Mouse (Mus musculus): ENCODE measurements around the gene Pter. TPM values are rescaled to one million over a fixed set of nuclear protein-coding genes. Genes with fewer than 3 reads are reported as not detected.

Gene Pter
- total RNA-seq, 1 experiment, result 3.9 TPM

DNA sequence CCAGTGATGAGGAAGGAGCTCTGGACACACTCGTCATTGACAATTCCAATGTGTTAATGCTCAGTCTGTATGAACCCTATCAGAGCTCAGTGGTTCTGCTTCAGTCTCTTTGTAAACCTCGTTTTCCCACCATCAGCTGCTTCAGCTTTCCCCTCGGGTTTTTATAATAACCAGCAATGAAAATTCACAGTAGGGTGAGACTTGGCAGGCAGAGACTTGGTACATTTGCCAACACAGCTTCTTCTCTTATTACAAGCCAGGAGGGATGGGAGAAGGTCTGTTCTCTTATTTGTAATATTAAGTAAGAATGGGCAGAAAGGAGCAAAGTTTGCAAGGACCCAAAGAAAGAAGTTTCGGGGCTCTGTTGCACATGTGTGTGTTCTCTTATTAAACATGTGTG, 54.9 kb downstream of the Pter start:
- DNase-seq (ENCODE audit: low read depth, low spot score), result no peak
- H3K36me3 ChIP-seq (ENCODE audit: control insufficient read depth, insufficient read depth, low read length, poor library complexity, severe bottlenecking), result no peaks in the 10 kb centered on the region
- no peak overlapping the region for H3K27ac ChIP-seq (ENCODE audit: insufficient read depth, low read depth, low read length, poor library complexity, severe bottlenecking)
- H3K9ac ChIP-seq (ENCODE audit: insufficient read depth, low read depth, low read length, poor library complexity, severe bottlenecking), result no peak overlapping the region
- H3K9me3 ChIP-seq (ENCODE audit: control insufficient read depth, insufficient read depth, low read depth, low read length), result no peaks in the 10 kb centered on the region
- H3K4me1 ChIP-seq (ENCODE audit: control insufficient read depth in 2 of 2, insufficient read depth in 2 of 2, low read length in 2 of 2, poor library complexity in 1 of 2), result no peaks in the 10 kb centered on the region
- in situ Hi-C loops (cut with MboI; ENCODE audit: low sequenced_read_pairs in 2 of 2, unreplicated experiment in 2 of 2), result no loop called here
- TF ChIP-seq ZC3H11A (IDR thresholded peaks at IDR 0.05; ENCODE audit: borderline replicate concordance, low read depth, low read length), result no peak
- no peak for TF ChIP-seq HCFC1 (IDR thresholded peaks at IDR 0.05; ENCODE audit: borderline replicate concordance, insufficient read depth, low read length)
- no peak for TF ChIP-seq MAFK (IDR thresholded peaks at IDR 0.05; ENCODE audit: insufficient read depth, low read depth, low read length)
- TF ChIP-seq CHD2 (IDR thresholded peaks at IDR 0.05; ENCODE audit: low read depth, low read length), result no peak
- TF ChIP-seq ZNF384 (IDR thresholded peaks at IDR 0.05; ENCODE audit: low read depth, low read length), result no peak
- H3K4me3 ChIP-seq (ENCODE audit: insufficient read depth in 1 of 2, low read depth in 1 of 2, low read length in 2 of 2, poor library complexity in 1 of 2, severe bottlenecking in 1 of 2), result no peak overlapping the region

DNA sequence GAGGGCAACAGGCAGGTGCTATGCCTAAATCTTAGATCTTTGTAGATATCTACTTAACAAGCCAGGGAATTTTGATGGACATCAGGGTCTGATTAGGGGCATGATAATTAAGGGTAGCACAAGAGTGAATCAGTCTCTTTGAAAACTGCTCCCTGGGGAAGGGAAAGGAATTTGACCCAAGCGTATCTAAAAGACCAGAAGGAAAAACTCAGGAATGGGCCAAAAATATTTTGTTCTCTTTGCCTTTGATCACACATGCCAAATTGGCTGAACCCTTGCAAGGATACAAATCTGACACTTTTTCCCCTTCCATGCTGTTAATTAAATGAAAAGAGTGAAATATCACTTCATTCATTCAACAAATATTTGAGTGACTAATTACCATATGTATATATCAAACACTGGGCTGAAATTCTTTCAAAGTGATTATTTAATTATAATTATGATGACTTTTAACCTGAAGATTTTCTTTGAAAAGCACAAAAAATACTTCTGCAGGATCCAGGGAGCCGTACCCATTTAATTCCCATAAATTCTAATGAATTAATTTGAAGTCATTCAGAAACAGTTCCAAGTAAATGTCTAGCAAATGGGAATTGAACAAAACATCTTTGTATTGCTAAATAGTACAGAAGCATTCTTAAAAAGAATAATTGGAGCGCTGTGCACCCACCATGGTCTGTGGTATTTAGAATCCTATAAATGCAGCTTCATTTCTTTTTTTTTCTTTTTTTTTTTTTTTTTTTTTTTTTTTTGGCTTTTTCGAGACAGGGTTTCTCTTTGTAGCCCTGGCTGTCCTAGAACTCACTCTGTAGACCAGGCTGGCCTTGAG, 61.3 kb downstream of the Pter start:
- DNase-seq (ENCODE audit: low read depth, low spot score), result no peak
- Histone ChIP-seq H3K36me3 (ENCODE audit: control insufficient read depth, insufficient read depth, low read length, poor library complexity, severe bottlenecking) (no peaks in the 10 kb centered on the region), H3K4me1 (ENCODE audit: control insufficient read depth in 2 of 2, insufficient read depth in 2 of 2, low read length in 2 of 2, poor library complexity in 1 of 2) (no peaks in the 10 kb centered on the region), H3K27ac (ENCODE audit: insufficient read depth, low read depth, low read length, poor library complexity, severe bottlenecking) (no peak overlapping the region), H3K9me3 (ENCODE audit: control insufficient read depth, insufficient read depth, low read depth, low read length) (no peaks in the 10 kb centered on the region), H3K4me3 (ENCODE audit: insufficient read depth in 1 of 2, low read depth in 1 of 2, low read length in 2 of 2, poor library complexity in 1 of 2, severe bottlenecking in 1 of 2) (no peak overlapping the region), H3K9ac (ENCODE audit: insufficient read depth, low read depth, low read length, poor library complexity, severe bottlenecking) (no peak overlapping the region)
- in situ Hi-C loops (cut with MboI; ENCODE audit: low sequenced_read_pairs in 2 of 2, unreplicated experiment in 2 of 2), result no loop called here
- no peak for TF ChIP-seq ZC3H11A (IDR thresholded peaks at IDR 0.05; ENCODE audit: borderline replicate concordance, low read depth, low read length)

DNA sequence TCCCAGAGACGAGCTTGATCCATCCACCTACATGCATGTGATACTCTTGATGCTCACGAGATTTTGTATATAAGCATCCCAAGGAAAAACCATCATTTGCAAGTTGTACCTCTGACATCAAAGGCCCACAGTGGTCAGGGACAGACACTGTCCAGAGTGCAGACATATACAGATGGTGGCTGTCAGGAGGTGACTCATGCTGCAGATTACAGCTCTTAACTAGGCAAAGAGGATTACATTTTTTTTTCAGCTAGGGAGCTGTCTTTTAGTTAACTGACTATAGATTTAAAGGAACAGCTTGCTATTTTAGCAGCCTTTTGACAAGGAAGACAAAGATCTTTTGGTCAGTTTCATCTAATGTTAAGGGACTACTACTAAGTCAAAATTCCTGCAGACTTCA, 76.2 kb downstream of the Pter start:
- TF ChIP-seq CHD2 (IDR thresholded peaks at IDR 0.05; ENCODE audit: low read depth, low read length), result no peak
- no peak for TF ChIP-seq MAFK (IDR thresholded peaks at IDR 0.05; ENCODE audit: insufficient read depth, low read depth, low read length)
- TF ChIP-seq ZC3H11A (IDR thresholded peaks at IDR 0.05; ENCODE audit: borderline replicate concordance, low read depth, low read length), result no peak
- TF ChIP-seq ZNF384 (IDR thresholded peaks at IDR 0.05; ENCODE audit: low read depth, low read length), result no peak
- no peak for TF ChIP-seq HCFC1 (IDR thresholded peaks at IDR 0.05; ENCODE audit: borderline replicate concordance, insufficient read depth, low read length)
- no peak for DNase-seq (ENCODE audit: low read depth, low spot score)
- no peak overlapping the region for H3K27ac ChIP-seq (ENCODE audit: insufficient read depth, low read depth, low read length, poor library complexity, severe bottlenecking)

DNA sequence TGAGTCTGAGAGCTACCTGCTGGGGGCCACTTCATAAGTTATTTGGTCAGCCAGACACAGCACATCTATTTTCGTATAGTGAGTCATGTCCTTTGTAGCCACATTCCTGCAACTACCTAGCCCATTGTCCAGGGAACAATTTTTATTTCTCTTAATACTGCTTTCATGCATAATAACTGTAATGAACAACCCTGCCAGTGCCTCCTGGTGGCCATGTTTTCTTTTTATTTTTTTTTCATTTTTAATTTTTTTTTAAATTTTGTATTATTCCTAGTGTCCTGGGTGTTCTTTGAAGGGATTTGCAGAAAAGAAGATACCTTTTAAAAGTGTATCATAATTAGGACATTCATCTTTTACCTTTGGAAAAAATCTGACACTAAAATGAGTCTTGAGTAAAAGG, 84.6 kb downstream of the Pter start:
- in situ Hi-C loops (cut with MboI; ENCODE audit: low sequenced_read_pairs in 2 of 2, unreplicated experiment in 2 of 2), result no loop called here

More for the DNA sequence above, 76.2 kb downstream of the Pter start:
- H3K9ac ChIP-seq (ENCODE audit: insufficient read depth, low read depth, low read length, poor library complexity, severe bottlenecking), result no peak overlapping the region
- in situ Hi-C loops (cut with MboI; ENCODE audit: low sequenced_read_pairs in 2 of 2, unreplicated experiment in 2 of 2), result no loop called here
- no peaks in the 10 kb centered on the region for H3K4me1 ChIP-seq (ENCODE audit: control insufficient read depth in 2 of 2, insufficient read depth in 2 of 2, low read length in 2 of 2, poor library complexity in 1 of 2)
- no peaks in the 10 kb centered on the region for H3K9me3 ChIP-seq (ENCODE audit: control insufficient read depth, insufficient read depth, low read depth, low read length)
- H3K4me3 ChIP-seq (ENCODE audit: insufficient read depth in 1 of 2, low read depth in 1 of 2, low read length in 2 of 2, poor library complexity in 1 of 2, severe bottlenecking in 1 of 2), result no peak overlapping the region
- no peaks in the 10 kb centered on the region for H3K36me3 ChIP-seq (ENCODE audit: control insufficient read depth, insufficient read depth, low read length, poor library complexity, severe bottlenecking)

More for the DNA sequence above, 84.6 kb downstream of the Pter start:
- H3K4me1 ChIP-seq (ENCODE audit: control insufficient read depth in 2 of 2, insufficient read depth in 2 of 2, low read length in 2 of 2, poor library complexity in 1 of 2), result peaks cover 0 to 3% of the 10 kb centered on the region in 2 experiments; a peak in 1 of 4 replicates
- no peaks in the 10 kb centered on the region for H3K9me3 ChIP-seq (ENCODE audit: control insufficient read depth, insufficient read depth, low read depth, low read length)
- no peak overlapping the region for H3K9ac ChIP-seq (ENCODE audit: insufficient read depth, low read depth, low read length, poor library complexity, severe bottlenecking)
- H3K4me3 ChIP-seq (ENCODE audit: insufficient read depth in 1 of 2, low read depth in 1 of 2, low read length in 2 of 2, poor library complexity in 1 of 2, severe bottlenecking in 1 of 2), result no peak overlapping the region
- H3K27ac ChIP-seq (ENCODE audit: insufficient read depth, low read depth, low read length, poor library complexity, severe bottlenecking), result no peak overlapping the region
- no peaks in the 10 kb centered on the region for H3K36me3 ChIP-seq (ENCODE audit: control insufficient read depth, insufficient read depth, low read length, poor library complexity, severe bottlenecking)
- TF ChIP-seq ZNF384 (IDR thresholded peaks at IDR 0.05; ENCODE audit: low read depth, low read length), result no peak
- no peak for TF ChIP-seq CHD2 (IDR thresholded peaks at IDR 0.05; ENCODE audit: low read depth, low read length)
- TF ChIP-seq HCFC1 (IDR thresholded peaks at IDR 0.05; ENCODE audit: borderline replicate concordance, insufficient read depth, low read length), result no peak
- TF ChIP-seq MAFK (IDR thresholded peaks at IDR 0.05; ENCODE audit: insufficient read depth, low read depth, low read length), result no peak
- no peak for TF ChIP-seq ZC3H11A (IDR thresholded peaks at IDR 0.05; ENCODE audit: borderline replicate concordance, low read depth, low read length)
- no peak for DNase-seq (ENCODE audit: low read depth, low spot score)
